Mouse (Mus musculus): Measurements from ENCODE around the gene Olfr215. TPM values are rescaled to one million over a fixed set of nuclear protein-coding genes. Genes with fewer than 3 reads are reported as not detected.

Olfr215 gene
- polyA plus RNA-seq, 1 experiment from 2014 or later = not detected

Other genes with a start within 250 kb of the Olfr215 start
- 33.4 and 35.8 TPM in 2 replicates for gene March8, start 246.2 kb downstream of the Olfr215 start, polyA plus RNA-seq (2014; fragmentation: Nextera tagmentation; extraction: Ambion mirVana)
- gene Alox5, start 123.0 kb downstream of the Olfr215 start, polyA plus RNA-seq (2014; fragmentation: Nextera tagmentation; extraction: Ambion mirVana) = 0.52 and 0.91 TPM in 2 replicates
- gene Olfr211, start 95.1 kb downstream of the Olfr215 start, polyA plus RNA-seq (2014; fragmentation: Nextera tagmentation; extraction: Ambion mirVana) = not detected in 2 replicates
- gene Olfr212, start 77.7 kb downstream of the Olfr215 start, polyA plus RNA-seq (2014; fragmentation: Nextera tagmentation; extraction: Ambion mirVana) = not detected in 2 replicates
- not detected in 2 replicates for gene Olfr213, start 45.7 kb downstream of the Olfr215 start, polyA plus RNA-seq (2014; fragmentation: Nextera tagmentation; extraction: Ambion mirVana)
- gene Gm5580, start 33.1 kb downstream of the Olfr215 start, polyA plus RNA-seq (2014; fragmentation: Nextera tagmentation; extraction: Ambion mirVana) = 0.33 and 0.48 TPM in 2 replicates
- gene Olfr214, start 30.0 kb downstream of the Olfr215 start, polyA plus RNA-seq (2014; fragmentation: Nextera tagmentation; extraction: Ambion mirVana) = not detected in 2 replicates
- 351 and 359 TPM in 2 replicates for gene Zfp422, start 44.8 kb upstream of the Olfr215 start, polyA plus RNA-seq (2014; fragmentation: Nextera tagmentation; extraction: Ambion mirVana)
- 3.9 and 5.0 TPM in 2 replicates for gene Depp1, start 66.4 kb upstream of the Olfr215 start, polyA plus RNA-seq (2014; fragmentation: Nextera tagmentation; extraction: Ambion mirVana)
- gene Rassf4, start 89.8 kb upstream of the Olfr215 start, polyA plus RNA-seq (2014; fragmentation: Nextera tagmentation; extraction: Ambion mirVana) = 20.7 and 22.7 TPM in 2 replicates
- gene Tmem72, start 132.7 kb upstream of the Olfr215 start, polyA plus RNA-seq (2014; fragmentation: Nextera tagmentation; extraction: Ambion mirVana) = 0.07 and 0.11 TPM in 2 replicates

Measured in forebrain, embryonic 11.5 days (tissue).